Mouse (Mus musculus) kidney, embryonic 15.5 days (tissue): ENCODE measurements at regions not wholly inside any gene's neighbourhood (a gene's known extent, or its start where the extent isn't known, plus 50 kb on each side); places are given as distances from the start of the nearest gene placed in this dataset.

Experiments
- ATAC-seq: fragments of 200-750 bp; cut with Nextera tagmentation; replicated peaks from 2 replicates; pipeline ENCODE4 v1.8.0; 2017; ENCODE audit warnings: moderate TSS enrichment; ENCODE audit not compliant: low FRiP score
- H3K27ac ChIP-seq: fragments of 300-500 bp; sonication (generic); 2 replicates; pipeline ENCODE4 v1.5.1; 2015; ENCODE audit warnings: mild to moderate bottlenecking, inconsistent platforms
- H3K27me3 ChIP-seq: fragments of 300-500 bp; sonication (generic); 2 replicates; pipeline ENCODE4 v1.6.1; 2015; ENCODE audit warnings: inconsistent platforms
- H3K36me3 ChIP-seq: fragments of 300-500 bp; sonication (generic); 2 replicates; pipeline ENCODE4 v1.6.1; 2015; ENCODE audit warnings: inconsistent platforms
- H3K4me1 ChIP-seq: fragments of 300-500 bp; sonication (generic); 2 replicates; pipeline ENCODE4 v1.6.1; 2015; ENCODE audit warnings: inconsistent platforms
- H3K4me2 ChIP-seq: fragments of 300-500 bp; sonication (generic); 2 replicates; pipeline ENCODE4 v1.6.1; 2015; ENCODE audit warnings: moderate library complexity, mild to moderate bottlenecking, inconsistent platforms
- H3K4me3 ChIP-seq: fragments of 300-500 bp; sonication (generic); replicated peaks from 2 replicates; pipeline ENCODE4 v1.5.1; 2015; ENCODE audit warnings: mild to moderate bottlenecking, inconsistent platforms
- H3K9ac ChIP-seq: fragments of 300-500 bp; sonication (generic); 2 replicates; pipeline ENCODE4 v1.6.1; 2015; ENCODE audit warnings: mild to moderate bottlenecking, inconsistent platforms
- H3K9me3 ChIP-seq: fragments of 300-500 bp; sonication (generic); replicated peaks from 2 replicates; pipeline ENCODE4 v1.6.1; 2016; ENCODE audit warnings: inconsistent platforms
- WGBS: fragments of 180-500 bp; shearing (Covaris S2); methylation state at CpG from one replicate; pipeline ENCODE4 v1.1.7; 2015; ENCODE audit warnings: mixed read lengths; 5-methylcytosine and 5-hydroxymethylcytosine counted together

DNA sequence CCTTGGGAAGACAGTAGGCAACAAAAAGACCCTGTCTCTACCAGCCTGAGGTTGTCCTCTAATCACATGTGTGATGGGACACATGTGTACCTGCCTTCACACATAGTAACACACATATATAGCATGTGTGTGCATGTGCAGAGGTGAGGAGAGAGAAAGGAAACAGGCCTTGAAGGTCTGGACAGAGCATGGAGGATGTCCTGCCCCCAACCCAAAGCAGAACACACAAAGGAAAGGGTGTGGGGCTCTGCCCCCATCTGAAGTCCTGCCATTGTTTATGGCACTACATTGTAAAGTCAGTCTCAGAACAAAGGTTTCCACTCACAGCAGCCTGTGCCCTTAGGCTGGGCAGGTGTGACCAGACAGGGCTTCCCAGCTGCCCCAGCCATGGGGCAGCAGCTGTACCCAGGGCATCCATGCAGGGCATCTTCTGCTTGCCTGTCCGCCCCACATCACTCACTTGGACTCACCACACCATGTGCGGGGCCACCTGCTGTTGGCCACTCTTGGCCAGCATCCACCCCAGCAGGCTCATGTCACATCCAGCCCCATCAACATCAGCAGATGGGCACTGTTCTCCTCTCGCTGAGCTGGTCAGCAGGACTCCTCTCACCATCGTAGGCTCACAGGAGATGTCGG is 83.6 kb upstream of the 1700016C15Rik start:
- Histone ChIP-seq H3K4me3 (no peak overlapping the region), H3K36me3 (no peaks in the 10 kb centered on the region), H3K9me3 (no peaks in the 10 kb centered on the region), H3K27me3 (no peaks in the 10 kb centered on the region), H3K4me2 (no peak overlapping the region), H3K27ac (no peak overlapping the region), H3K4me1 (peaks cover 20% of the 10 kb centered on the region), H3K9ac (no peak overlapping the region)
- WGBS = 78% methylated on average over 5 of the region's 5 CpGs
- no peak for ATAC-seq

DNA sequence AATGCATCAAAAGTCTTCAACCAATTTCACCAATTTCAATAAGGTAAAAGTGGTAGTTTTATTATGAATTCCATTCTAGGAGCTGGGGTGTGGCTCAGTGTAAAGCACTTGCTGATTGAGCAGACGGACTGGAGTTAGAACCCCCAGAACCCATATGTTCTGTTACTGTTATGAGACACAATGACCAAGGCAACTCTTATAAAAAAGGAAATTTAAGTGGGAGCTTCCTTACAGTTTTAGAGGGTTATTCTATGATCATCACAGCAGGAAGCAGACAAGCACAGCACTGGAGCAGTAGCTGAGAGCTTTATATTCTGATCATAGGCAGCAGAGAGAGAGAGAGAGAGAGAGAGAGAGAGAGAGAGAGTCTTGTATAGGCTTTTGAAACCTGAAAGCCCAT is 81.7 kb upstream of the 1700016C15Rik start:
- H3K9ac ChIP-seq = no peak overlapping the region
- ATAC-seq = no peak
- peaks cover 16% of the 10 kb centered on the region for H3K4me1 ChIP-seq
- H3K27ac ChIP-seq = no peak overlapping the region
- H3K4me3 ChIP-seq = no peak overlapping the region
- H3K27me3 ChIP-seq = no peaks in the 10 kb centered on the region
- 90% methylated on average over 1 of the region's 1 CpGs for WGBS
- no peaks in the 10 kb centered on the region for H3K36me3 ChIP-seq
- H3K4me2 ChIP-seq = no peak overlapping the region
- H3K9me3 ChIP-seq = no peaks in the 10 kb centered on the region

DNA sequence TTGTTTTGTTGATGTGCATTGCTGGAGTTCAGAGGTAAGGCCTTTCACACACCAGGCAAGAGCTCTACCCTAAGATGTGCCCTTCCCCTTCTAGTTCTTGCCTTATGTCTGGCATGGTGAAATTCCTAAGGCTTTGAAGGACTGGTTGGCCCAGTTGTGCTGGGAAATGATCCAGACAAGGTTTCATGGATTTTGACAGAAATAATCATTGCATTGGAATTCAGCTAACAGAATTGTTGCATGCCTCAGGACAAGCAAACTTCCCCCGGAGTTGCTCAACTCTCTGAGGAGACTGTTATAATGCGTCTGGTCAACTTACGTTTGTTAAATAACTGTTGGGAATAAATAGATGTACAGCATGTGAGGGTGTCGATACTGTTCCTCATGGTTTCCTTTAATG is 80.6 kb upstream of the 1700016C15Rik start:
- 84% methylated on average over 4 of the region's 4 CpGs for WGBS
- Histone ChIP-seq H3K4me3 (no peak overlapping the region), H3K9me3 (no peaks in the 10 kb centered on the region), H3K9ac (no peak overlapping the region), H3K27ac (no peak overlapping the region), H3K27me3 (no peaks in the 10 kb centered on the region), H3K36me3 (no peaks in the 10 kb centered on the region), H3K4me1 (peaks cover 10% of the 10 kb centered on the region), H3K4me2 (no peak overlapping the region)
- ATAC-seq = no peak

DNA sequence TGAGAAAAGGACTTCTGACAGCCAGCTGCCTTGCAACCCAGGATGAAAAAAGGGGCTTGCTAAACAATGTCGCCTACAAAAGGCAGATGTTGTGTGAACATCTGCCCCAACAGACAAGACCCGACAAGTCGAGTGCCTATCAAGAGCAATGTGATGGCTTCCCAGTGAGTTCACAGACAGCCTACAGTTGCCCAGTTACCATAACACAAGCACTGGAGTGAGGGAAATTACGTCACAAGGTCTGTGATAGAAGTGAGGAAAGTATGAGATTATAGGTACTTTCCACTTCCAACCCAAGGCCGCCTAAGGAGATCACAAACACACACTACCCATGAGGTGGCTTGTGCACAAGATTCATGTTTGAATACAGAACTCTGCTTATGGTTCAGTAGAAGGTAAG is 78.4 kb upstream of the 1700016C15Rik start:
- H3K27ac ChIP-seq = no peak overlapping the region
- 82% methylated on average over 5 of the region's 5 CpGs for WGBS
- H3K9ac ChIP-seq = no peak overlapping the region
- H3K36me3 ChIP-seq = no peaks in the 10 kb centered on the region
- H3K9me3 ChIP-seq = no peaks in the 10 kb centered on the region
- H3K4me3 ChIP-seq = no peak overlapping the region
- no peaks in the 10 kb centered on the region for H3K4me1 ChIP-seq
- H3K27me3 ChIP-seq = no peaks in the 10 kb centered on the region
- no peak for ATAC-seq
- no peak overlapping the region for H3K4me2 ChIP-seq

DNA sequence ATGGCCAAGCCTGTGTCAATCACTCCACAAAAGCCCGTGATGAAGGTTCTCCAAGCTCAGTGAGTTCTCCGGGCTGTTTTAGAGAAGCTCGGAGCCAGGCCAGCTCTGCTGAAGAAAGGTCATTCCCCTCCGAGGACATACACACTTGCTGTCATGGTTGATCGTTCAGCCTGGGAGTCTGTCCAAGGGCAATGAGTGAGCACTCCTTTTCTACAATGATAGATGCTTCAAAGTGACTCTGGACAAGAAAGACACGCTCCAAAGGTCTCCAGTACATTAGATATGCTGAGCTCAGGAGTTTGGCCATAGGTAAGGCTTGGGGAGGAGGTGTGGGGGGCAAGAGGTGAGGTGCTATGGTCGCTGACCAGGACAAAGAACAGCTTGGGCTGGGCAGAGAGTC is 66.5 kb upstream of the 1700016C15Rik start:
- Histone ChIP-seq H3K9ac (no peak overlapping the region), H3K27me3 (no peaks in the 10 kb centered on the region), H3K4me2 (no peak overlapping the region), H3K36me3 (no peaks in the 10 kb centered on the region), H3K4me3 (no peak overlapping the region), H3K4me1 (no peaks in the 10 kb centered on the region), H3K9me3 (no peaks in the 10 kb centered on the region), H3K27ac (no peak overlapping the region)
- 49% methylated on average over 7 of the region's 7 CpGs for WGBS
- peak; percentile 64 for ATAC-seq

DNA sequence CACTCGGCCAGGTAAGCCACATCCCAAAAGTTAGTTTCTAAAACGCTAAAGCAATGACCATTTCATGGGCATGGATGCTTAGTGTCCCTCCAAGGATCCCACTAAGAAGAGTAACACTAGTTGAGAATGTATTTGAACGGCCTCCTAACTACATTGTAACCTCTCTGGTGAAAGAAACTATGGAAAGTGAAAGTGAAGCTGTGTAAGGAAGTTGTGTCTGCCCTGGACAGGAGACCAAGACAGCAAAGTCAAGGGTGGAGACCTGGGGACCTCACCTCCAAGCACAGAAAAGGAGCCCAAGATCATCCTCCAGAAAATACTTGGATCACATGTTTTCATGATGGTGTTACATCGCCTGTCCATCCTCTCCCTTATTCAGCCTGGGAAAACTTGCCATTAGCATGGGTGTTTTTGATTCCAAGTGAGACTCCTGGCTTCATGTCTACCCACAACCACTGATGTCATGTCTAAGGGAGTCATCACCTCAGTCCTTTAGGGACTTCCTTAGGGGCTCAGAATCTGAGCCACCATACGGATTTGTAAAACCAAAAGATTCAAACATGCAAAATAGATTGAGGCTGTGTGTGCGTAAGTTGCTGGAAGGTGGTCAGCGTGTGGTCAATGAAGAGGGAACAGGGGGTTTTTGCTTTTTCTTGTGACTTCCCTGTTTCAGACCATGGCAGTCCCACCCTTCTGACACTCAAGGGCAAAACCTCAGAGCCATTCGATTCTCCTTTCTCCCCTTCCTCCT is 62.4 kb upstream of the 1700016C15Rik start:
- Histone ChIP-seq H3K9me3 (no peaks in the 10 kb centered on the region), H3K27ac (no peak overlapping the region), H3K36me3 (no peaks in the 10 kb centered on the region), H3K4me1 (no peaks in the 10 kb centered on the region), H3K4me2 (no peak overlapping the region), H3K27me3 (no peaks in the 10 kb centered on the region), H3K9ac (no peak overlapping the region), H3K4me3 (no peak overlapping the region)
- ATAC-seq = no peak
- WGBS = 87% methylated on average over 8 of the region's 8 CpGs

DNA sequence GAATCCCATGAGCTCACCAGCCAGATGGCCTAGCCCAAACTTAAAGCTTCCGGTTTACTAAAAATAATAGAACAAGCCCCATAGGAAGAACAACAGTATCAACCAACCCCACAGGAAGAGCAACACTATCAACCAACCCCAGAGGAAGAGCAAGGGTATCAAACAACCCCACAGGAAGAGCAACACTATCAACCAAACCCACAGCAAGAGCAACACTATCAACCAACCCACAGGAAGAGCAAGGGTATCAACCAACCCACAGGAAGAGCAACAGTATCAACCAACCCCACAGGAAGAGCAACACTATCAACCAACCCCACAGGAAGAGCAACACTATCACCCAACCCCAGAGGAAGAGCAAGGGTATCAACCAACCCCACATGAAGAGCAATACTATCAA is 59.0 kb upstream of the 1700016C15Rik start:
- Histone ChIP-seq H3K36me3 (no peaks in the 10 kb centered on the region), H3K4me3 (no peak overlapping the region), H3K4me2 (no peak overlapping the region), H3K4me1 (no peaks in the 10 kb centered on the region), H3K9me3 (no peaks in the 10 kb centered on the region), H3K27ac (no peak overlapping the region), H3K27me3 (no peaks in the 10 kb centered on the region), H3K9ac (no peak overlapping the region)
- 96% methylated on average over 1 of the region's 1 CpGs for WGBS
- ATAC-seq = no peak

DNA sequence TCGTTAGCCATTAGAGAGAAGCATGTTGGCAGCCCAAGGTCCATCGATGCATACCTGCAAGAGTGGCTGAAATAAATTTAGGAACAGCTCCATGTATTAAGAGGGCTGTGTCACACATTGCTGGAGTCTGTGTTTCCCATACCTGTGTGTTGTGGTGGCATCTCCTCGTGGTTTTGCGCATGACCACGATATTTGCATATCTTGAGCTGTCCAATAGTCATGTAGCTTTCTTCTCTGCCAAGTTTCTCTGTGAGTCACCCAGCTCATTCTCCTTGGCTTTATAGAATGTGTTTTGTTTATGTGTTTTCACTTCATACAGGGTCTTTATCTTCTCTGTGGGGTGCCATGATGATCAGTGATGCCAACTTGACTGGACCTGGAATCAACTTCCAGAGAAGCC is 53.0 kb upstream of the 1700016C15Rik start:
- no peak overlapping the region for H3K4me3 ChIP-seq
- H3K27ac ChIP-seq = no peak overlapping the region
- no peak overlapping the region for H3K4me2 ChIP-seq
- H3K9ac ChIP-seq = no peak overlapping the region
- 91% methylated on average over 5 of the region's 5 CpGs for WGBS
- H3K27me3 ChIP-seq = no peaks in the 10 kb centered on the region
- H3K4me1 ChIP-seq = no peaks in the 10 kb centered on the region
- no peaks in the 10 kb centered on the region for H3K36me3 ChIP-seq
- no peak for ATAC-seq
- no peaks in the 10 kb centered on the region for H3K9me3 ChIP-seq

DNA sequence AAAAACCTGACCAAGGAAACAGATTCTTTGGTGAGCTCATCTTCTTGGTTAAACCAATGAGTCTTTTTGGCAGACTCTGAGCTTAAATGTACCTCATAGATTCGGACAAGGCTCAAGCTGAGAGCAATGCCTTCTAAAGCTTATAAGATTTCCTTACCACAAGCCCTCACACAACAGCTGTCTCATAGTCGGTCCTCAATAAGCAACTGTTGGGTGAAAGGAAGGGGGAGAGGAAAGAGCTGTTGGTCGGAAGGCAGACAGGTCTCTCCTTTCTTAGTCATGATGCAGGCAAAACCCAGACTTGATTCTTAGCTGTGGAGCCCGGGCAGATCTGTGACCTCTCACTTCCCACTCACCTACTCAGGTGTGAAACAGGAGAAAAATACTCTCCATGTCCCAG is 50.8 kb upstream of the 1700016C15Rik start:
- Histone ChIP-seq H3K9me3 (no peaks in the 10 kb centered on the region), H3K4me3 (no peak overlapping the region), H3K27me3 (no peaks in the 10 kb centered on the region), H3K27ac (no peak overlapping the region), H3K9ac (no peak overlapping the region), H3K4me1 (no peaks in the 10 kb centered on the region), H3K36me3 (no peaks in the 10 kb centered on the region), H3K4me2 (no peak overlapping the region)
- ATAC-seq = no peak
- 90% methylated on average over 4 of the region's 4 CpGs for WGBS
